Mouse (Mus musculus) CD4-positive helper T cell, adult 2 months (primary cell): ENCODE data around the gene Dusp15.

Source experiments
- DNase-seq: peaks from one replicate; pipeline ENCODE4 v3.0.0-alpha.2; 2012; ENCODE audit warnings: low read depth, missing footprints, low spot score

Dusp15 gene

GRCm38 (mm10) chr2:152931456-152932160 lies 19.9 kb downstream of the Dusp15 start:
- DNase-seq = no peak

- DNase-seq = no peak
Observed at GRCm38 (mm10) chr2:152930276-152930675, 21.2 kb downstream of the Dusp15 start.

GRCm38 (mm10) chr2:152928988-152929370 lies 22.5 kb downstream of the Dusp15 start:
- no peak for DNase-seq

GRCm38 (mm10) chr2:152928219-152928987 lies 23.1 kb downstream of the Dusp15 start:
- DNase-seq = no peak

- no peak for DNase-seq
Observed at GRCm38 (mm10) chr2:152927371-152927770, 24.1 kb downstream of the Dusp15 start.

GRCm38 (mm10) chr2:152926896-152927295 lies 24.6 kb downstream of the Dusp15 start:
- no peak for DNase-seq

- DNase-seq = no peak
Observed at GRCm38 (mm10) chr2:152925189-152925872, 26.2 kb downstream of the Dusp15 start.

- DNase-seq = no peak
Observed at GRCm38 (mm10) chr2:152924543-152924942, 27.0 kb downstream of the Dusp15 start.

GRCm38 (mm10) chr2:152924128-152924527 lies 27.4 kb downstream of the Dusp15 start:
- no peak for DNase-seq

- DNase-seq = no peak
Observed at GRCm38 (mm10) chr2:152923621-152924020, 27.9 kb downstream of the Dusp15 start.

GRCm38 (mm10) chr2:152922376-152922775 lies 29.1 kb downstream of the Dusp15 start:
- no peak for DNase-seq

GRCm38 (mm10) chr2:152917671-152918070 lies 33.8 kb downstream of the Dusp15 start:
- no peak for DNase-seq

GRCm38 (mm10) chr2:152916111-152916510 lies 35.4 kb downstream of the Dusp15 start:
- no peak for DNase-seq

GRCm38 (mm10) chr2:152915453-152915852 lies 36.0 kb downstream of the Dusp15 start:
- DNase-seq = no peak

- peak; percentile 83 for DNase-seq
Observed at GRCm38 (mm10) chr2:152914310-152915120, 37.0 kb downstream of the Dusp15 start.

- DNase-seq = no peak
Observed at GRCm38 (mm10) chr2:152913471-152913870, 38.0 kb downstream of the Dusp15 start.

GRCm38 (mm10) chr2:152911432-152911831 lies 40.1 kb downstream of the Dusp15 start:
- DNase-seq = no peak

- no peak for DNase-seq
Observed at GRCm38 (mm10) chr2:152911031-152911430, 40.5 kb downstream of the Dusp15 start, which contains the start of gene Mylk2. TSS of gene Mylk2 (plus strand) at chr2:152911352.

GRCm38 (mm10) chr2:152909848-152910247 lies 41.6 kb downstream of the Dusp15 start:
- DNase-seq = no peak

- DNase-seq = peak; percentile 35
Observed at GRCm38 (mm10) chr2:152907114-152907943, 44.2 kb downstream of the Dusp15 start.
